Mouse (Mus musculus): Measurements from ENCODE around the gene Vgf.
A peak's percentile ranks its signal among the peaks of the same experiment; 100 is the strongest.

Vgf gene

DNA sequence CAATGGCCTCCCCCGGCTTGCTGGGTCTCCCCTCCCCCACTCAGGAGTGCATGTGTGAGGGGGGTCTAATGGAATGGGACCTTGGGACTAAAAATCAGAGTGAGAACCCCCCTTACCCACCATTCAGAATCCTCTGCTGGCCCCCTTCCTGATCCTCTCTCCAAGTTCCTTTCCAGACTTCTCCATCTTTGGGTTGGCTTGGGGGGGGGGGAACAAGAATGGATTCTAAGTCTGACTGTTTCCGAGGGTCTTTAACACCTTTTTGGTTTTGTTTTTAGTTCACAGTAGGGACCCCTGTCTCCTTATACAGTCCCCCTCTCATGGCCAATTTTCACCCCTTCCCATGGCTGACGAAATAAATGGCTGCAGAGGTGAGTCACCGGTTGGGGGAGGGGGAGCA is at the start of gene Vgf:
TSS of gene Vgf (plus strand) at position 301 of the 400 bp plus-strand sequence.
- DNase-seq = no peak

DNA sequence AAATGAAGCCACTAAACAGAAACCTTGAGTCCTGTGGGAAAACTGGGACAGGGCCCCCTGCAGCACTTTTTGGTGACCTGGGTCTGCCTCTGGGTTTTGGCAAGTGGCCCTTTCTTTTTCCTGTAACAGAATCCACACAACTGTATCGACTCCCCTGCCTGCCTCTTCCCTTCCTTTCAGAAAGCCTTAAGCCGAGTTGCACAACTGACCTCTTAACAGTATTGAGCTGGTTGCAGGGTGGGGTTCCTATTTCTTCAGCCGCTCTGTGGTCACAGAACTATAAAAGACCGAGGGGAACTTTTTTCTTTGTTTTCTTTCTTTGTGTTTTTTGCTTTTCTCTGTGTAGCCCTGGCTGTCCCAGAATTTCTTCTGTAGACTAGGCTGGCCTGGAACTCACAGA is 48.4 kb upstream of the Vgf start:
- DNase-seq = no peak

DNA sequence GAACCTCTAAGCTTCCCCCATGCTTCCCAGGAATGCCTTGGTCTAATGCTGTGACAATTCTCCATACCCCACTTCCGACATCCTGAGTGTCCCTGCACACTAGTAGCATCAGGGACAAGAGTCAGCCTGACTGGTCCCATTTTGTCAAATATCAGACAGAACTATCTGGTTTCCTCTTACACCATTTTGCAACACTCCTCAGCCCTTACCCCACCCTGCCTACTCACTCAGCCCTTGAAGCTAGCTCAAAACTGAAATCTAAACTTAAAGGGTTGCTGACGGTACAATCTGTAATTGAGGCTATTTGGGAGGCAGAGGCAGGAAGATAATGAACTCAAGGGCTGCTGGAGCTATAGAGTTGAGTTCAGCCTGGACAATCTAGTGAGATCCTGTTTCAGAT is 46.4 kb upstream of the Vgf start:
- no peak for DNase-seq

DNA sequence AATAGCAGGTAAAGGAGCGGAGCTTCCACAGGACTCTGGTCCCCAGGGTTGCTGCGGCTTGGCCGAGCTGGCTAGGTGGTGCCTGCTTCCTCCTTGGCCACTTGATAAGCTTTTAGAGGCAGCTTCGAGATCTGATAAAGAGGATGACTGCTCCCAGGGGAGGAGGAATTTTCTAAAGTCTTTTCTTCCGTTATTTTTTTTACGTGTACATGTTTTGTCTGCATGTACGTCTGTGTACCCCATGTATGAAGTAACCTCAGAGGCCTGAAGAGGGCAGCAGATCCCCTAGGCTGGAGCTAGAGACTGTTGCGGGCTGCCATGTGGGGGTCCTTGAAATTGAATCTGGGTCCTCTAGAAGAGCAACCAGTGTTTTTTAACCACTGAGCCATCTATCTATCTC is 45.2 kb upstream of the Vgf start:
- no peak for DNase-seq

DNA sequence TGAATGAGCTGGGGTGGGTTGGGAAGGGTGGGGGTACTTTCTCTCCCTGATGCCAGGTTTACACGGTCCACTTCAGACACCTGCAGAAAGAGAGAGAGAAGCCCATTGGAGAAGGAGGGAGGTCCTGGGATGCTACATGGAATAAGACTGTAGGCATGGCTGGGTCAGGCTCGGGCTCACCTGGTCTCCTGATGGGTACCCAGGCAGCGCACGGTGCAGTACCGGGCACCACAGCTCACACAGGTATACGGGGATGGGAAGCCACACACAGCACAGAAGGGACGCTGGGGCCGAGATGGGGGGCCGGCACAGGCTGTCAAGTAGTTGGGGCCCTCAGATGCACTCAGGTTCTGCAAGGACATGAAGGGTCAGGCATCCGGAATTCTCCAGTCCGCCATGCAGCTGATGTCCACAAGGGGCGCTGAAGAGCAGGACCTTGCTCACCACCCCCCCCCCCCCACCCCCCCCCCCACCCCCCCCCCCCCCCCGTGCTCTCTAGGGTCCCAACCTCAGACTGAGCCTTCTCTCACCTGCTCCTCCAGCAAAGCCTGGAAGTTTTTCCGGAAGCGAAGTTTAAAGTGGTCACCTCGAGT is 43.8 kb upstream of the Vgf start:
- no peak for DNase-seq

DNA sequence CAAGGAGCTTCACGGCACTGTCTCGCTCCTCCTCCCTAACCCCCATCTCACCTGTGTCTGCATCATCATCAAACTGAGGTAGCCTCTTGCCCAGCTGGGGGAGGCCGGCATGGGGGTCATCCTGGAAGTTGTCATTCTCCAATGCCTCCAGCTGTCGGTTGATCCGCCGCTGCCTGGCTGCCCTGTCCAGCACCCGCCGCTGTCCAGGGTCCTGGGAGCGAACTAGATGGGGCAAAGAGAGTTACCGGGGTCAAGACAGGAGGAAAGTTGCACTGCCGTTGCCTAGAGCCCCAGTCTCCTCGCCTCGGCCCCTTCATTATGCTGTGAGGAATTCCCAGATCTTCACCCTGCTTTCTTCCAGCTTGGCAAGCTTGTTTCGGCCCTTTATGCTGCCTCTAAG is 41.4 kb upstream of the Vgf start:
- DNase-seq = no peak

DNA sequence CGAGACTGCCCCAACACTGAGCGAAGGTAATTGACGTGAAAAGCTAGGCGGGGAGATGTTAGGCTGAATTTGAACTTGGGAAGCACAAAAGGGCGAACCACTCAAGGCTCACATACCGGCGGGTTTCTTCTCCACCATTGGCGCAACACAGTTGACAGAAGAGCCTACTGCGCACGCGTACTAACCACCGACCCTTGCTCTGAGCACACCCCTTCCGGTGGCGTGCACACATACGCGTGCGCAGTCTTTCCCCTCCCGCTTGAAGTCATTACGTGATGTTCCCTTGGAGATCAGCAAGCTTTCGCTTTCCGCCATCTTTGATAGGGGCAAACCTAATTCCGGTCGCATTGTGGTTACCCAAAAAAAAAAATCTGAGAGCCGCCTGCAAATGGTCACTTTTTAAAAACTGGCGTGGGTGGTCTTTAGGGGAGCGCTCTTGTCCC is 39.5 kb upstream of the Vgf start, which contains the start of gene Plod3:
TSS of gene Plod3 (plus strand) at position 325 of the 443 bp plus-strand sequence.
- DNase-seq = peak; percentile 97

DNA sequence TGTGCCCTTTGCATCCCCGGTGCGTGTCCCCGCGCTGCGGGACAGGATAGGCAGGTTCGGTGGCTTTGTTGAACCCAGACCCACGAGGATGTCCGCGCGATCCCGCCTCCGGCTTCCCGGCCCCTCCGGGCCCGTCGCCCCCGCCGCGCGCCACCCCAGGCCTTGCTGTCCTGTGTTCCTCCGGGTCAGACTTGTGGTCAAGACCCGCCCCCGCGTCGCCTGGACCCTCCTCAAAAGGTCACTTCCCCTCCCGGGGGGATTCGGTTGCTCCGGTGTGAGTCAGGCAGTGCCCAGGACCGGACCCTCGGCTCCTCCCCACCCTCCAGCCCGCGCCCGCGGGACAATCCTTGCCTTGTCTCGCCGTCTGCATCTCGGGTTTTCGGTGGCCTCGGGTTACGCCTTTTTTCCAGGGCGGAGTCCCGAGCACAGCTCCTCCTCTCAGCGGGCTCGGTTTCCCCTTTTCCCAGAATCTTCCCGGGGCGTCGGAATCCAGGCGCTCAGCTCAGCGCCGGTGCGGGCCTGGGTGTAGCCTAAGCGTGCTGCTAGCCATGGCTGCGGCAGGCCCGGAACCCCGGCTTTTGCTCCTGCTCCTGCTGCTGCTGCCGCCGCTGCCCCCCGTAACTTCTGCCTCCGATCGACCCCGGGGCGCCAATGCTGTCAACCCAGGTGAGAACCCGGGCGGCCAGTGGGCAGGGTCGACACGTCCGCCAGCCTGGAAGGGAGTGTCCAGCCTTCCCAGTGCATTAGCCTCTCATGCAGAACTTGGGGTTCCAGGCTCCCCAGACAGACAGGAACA is 38.9 kb upstream of the Vgf start:
- DNase-seq = peak; percentile 82

DNA sequence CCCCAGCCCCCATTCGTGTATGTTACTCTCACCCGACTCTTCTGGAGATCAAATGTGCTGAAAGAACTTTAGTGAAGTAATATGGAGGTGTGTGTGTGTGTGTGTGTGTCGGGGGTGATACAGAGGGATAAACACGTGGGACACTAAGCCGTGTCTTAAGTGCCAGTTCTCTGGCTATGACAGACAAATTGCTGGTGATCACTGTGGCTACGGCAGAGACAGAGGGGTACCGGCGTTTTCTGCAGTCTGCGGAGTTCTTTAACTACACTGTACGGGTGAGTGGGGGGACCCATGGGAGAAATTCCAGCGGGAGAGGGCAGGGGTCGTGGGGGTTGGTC is 38.3 kb upstream of the Vgf start, which contains the start of gene Znhit1:
TSS of gene Znhit1 (minus strand) at position 88 of the 338 bp plus-strand sequence.
- no peak for DNase-seq

DNA sequence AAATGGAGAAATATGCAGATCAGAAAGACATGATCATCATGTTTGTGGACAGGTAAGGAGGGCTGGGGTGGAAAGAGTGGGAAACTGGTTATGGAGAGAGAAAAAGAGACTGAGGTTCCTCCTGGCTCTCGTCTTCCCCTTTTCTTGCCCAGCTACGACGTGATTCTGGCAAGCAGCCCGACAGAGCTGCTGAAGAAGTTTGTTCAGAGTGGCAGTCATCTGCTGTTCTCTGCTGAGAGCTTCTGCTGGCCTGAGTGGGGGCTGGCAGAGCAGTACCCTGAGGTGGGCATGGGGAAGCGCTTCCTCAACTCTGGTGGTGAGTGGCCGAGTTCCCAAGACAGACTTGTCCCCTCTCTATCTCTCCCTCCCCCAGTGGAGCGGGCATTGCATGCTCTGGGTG is 37.8 kb upstream of the Vgf start:
- no peak for DNase-seq

DNA sequence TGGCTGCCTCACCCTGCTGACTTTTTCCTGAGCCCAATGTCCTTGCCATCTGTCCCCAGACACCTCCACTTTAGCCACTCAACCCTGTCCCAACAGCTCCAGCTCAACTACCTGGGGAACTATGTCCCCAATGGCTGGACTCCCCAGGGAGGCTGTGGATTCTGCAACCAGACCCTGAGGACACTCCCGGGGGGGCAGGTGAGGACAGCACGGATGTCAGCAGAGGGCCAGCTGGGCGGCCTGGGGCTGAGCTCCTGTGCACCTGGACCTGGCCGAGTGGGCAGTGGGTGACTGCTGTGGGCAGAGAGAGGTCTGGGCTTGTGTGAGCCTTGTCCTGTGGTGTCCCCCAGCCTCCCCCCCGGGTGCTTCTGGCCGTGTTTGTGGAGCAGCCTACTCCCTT is 36.4 kb upstream of the Vgf start:
- DNase-seq = no peak

DNA sequence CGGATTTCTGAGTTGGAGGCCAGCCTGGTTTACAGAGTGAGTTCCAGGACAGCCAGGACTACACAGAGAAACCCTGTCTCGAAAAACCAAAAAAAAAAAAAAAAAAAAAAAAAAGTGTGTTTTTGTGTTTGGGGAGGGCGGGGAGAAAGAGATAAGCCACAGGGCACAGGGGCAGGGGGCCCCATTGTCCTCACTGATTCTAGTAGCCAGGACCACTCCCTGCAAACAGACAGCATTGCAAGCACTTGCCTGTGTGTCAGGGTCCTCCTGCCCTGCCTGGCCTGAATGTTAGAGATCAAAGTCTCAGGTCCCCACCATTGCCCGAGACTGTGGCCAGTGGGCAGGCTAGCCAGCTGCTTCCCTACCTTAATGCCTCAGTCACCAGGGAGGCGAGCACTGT is 26.7 kb upstream of the Vgf start:
- no peak for DNase-seq

DNA sequence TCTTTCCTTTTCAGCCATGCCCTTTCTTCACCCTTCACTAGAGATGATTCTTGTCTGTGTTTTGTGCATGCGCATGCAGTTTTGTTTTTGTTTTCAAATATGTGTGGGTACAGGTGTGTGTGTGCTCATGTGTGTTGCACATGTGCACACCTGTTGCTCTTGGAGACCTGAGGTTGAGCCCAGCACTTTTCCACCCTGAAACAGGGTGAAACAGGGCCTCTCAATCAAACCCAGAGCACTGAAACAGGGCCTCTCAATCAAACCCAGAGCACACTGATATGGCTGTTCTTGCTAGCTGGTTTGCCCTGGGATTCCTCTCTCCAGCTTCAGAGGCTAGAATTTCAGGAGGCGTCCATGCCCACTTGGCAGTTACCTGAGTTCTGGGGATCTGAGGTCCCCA is 25.6 kb upstream of the Vgf start:
- DNase-seq = no peak

DNA sequence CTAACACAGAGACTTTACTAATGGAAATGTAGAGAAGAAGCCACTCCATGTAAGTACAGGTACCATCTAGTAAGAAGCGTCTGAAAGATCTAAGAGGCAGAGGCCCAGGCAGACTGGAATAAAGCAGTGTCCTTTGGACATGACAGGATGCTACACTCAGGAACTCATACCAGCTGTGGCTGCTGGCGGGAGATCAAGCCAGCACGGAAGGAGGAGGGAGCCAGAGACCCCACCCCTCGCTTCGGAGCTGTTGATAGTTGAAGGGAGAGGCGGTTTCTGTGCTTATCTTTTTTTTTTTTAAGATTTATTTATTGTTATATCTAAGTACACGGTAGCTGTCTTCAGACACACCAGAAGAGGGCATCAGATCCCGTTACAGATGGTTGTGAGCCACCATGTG is 18.9 kb upstream of the Vgf start:
- no peak for DNase-seq

DNA sequence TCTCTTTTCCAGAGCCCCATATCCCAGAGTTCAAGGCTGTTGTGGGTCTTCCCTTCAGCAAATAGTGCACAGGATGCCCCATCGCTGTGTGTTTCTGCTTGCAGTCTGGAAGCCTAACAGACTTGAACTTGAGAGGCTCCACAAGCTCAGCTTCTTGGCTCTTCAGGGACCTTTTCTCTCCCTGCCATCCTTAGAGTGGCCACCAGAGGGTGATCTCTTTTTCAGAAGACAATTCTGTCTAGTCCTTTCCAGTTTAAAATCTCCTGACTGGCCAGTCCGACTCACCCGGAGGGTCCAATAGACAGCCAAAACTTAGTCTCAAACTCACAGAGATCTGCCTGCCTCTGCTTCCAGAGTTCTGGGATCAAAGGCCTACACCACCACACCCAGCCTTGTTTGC is 16.2 kb upstream of the Vgf start:
- DNase-seq = no peak

DNA sequence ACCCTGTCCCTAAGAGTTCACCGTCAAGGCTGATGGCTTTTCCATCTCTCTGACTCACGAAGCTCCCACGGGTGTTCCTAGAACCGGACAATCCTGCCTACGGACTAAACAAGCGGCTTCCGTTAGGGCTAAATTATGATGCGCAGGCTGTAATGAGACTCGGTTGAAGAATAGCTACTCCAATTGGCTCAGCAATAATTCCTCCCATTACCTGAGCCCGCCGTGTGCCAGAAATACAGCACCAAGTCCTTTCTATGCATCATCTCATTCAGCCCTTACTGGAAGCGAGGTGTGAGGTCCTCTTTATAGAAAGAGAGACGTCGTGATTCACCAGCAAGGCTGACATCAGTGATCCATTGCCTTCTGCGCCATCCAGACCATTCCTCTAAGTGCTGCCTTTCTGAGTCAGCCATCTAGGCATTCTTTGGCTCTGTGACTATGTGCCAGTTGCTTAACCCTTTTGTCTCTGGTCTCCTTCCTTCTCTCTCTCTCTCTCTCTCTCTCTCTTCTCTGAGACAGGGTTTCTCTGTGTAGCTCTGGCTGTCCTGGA is 13.7 kb upstream of the Vgf start:
- DNase-seq = no peak

DNA sequence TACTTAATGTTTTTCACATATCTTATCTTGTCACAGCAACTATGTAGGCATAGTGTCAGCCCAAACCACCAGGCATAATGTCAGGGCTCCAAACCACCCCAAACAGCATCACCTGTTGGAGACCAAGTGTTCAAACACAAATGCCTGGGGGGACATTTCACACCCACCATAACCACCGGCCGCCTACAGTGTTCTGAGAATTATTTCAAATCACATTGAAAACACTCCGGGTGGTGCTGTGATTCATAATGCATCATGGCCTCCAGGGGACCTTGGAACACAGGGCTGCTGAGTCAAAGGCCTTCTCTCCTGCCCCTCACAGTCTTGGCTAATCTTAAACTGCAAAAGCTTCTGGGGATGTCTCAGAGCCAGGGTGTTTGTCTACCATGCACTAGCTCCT is 10.3 kb upstream of the Vgf start:
- DNase-seq = no peak

DNA sequence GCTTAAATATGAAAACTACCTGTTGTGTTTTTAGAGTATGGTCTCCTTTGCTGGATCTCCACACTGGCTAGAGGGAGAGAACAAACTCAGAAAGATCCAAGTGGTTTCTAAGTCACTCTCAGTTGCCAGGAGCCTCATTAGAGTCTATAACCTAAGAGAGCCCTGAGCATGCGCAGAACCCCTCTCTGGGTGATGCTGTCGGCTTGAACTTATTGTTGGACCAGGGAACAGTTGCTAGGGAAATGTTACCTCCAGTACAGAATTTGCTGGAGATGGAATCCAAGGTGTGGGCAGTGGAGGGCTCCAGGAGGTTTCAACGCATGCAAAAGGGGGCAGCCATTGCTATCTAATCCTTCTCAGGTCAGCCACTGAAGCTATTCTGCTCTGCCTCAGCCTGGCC is 1.9 kb upstream of the Vgf start:
- DNase-seq = no peak

DNA sequence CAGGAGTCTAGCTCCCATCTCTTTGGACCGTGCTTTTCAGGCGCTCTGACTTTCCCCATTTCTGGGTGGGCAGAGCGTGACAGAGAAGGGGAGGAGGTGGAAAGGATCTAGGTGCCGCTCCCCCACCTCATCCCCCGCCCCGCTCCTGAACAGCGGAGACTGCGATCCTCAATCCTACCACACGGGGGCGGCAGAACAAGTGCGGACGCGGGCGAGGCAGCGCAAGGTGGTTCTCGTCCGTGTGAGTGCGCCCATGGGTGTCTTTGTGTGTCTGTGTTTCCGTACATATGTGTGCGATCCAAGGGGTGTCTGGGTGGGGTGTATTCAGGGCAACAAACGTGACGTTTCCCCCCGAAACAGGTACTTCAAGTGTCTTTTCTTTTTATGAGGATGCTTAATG is 1.1 kb upstream of the Vgf start:
- DNase-seq = peak; percentile 25

DNA sequence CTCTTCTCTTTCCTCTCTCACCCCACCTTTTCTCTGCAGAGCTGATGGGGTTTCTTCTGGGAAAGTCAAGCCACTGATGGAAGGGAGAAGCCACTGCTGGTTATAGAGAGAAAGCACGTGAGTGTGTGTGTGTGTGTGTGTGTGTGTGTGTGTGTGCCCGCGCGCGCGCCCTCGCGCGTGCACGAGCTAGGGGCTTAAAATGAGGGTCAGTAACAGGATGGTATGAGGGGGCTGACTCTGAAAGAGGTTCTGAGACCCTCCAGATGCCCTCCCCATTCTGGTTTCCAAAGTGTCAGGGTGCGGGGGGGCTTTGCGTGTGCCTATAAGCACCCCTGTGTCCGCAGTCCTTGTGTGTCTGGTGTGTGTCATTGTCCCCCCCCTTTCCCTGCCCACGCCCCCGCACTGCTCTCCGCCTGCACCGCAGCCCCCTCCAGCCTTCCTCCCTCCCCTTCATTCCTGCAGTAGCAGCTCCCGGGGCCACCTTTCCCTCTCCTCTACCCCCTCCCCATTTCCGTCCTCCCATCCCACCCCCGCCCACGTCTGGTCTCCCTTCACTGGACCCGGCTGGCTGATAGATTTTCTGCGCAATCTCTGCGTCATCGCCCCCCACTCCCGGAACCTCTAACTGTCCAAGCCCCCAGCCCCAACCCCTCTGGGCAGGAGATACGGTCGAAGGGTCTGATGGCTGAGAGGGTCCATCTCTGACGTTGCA is 2.5 kb downstream of the Vgf start:
- DNase-seq = no peak

DNA sequence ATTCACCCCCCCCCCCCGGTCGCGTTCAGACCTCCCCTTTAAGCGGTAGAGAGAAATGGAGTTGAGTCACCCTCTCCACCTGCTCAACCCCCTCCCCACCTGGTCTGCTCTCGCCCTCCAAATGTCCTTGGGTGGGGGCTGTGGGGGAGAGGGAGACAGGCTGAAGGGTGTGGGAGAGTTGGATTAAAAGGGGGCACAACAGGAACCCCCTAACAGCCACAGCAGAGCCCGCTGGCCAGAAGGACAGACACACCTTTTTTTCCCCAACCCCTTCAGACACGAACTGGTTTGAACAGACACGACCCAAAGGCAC is 3.0 kb downstream of the Vgf start:
- DNase-seq = no peak

DNA sequence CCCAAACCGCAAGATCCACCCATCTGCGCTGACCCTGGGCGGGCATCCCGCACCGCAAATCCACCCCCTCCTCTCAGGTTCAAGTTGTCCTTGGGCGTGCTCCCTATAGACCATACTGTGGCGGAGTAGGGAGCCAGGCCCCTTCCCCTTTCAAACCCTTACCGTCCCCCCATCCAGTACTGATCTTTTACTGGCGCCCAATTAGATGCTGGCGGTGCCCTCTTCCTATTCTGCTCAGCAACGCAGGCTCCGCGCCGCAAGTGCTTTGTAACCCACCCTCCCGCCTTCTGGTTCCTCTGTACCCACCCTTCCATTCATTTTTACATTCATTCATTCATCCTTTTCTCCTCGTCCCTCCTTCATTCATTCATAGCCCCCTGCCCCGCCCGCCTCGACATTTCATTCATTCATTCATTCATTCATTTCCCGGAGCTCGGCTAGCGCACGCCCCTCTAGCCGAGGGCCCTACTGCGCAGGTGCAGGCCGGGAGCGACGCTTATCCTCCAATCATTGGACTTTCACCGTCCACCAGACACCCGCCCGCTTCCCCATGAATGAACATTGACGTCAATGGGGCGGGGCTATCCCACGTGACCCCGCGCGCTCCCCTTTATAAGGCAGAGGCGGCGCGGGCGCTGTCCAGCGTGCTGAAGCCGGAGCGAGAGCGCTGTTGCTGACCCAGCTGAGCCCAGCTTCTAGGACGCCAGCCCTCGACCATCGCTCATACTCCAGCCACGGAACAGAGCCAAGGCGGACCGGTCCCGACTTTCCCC is 3.6 kb downstream of the Vgf start:
- peak; percentile 92 for DNase-seq

DNA sequence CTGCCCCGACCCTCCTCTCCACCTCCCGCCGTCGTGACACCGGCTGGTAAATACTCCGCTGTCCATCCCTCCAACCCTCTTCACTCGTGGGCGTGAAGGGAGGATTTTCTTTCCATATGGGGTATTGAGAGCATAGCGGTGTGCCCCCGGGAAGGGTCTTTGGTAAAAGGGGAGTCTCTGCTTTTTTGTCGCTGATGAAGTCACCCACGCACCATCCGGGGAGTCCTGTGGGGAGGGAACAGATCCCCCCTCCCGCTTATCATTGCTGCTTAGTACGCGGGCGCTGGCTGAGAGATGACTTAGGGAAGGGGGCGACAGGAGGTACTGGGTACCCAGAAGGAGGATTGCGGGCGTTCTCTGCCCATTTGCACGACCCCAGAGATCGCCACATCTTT is 4.2 kb downstream of the Vgf start:
- no peak for DNase-seq
